Mouse (Mus musculus) layer of hippocampus, adult 18-20 months (tissue): ENCODE measurements around the gene Srd5a1. TPM values are rescaled to one million over a fixed set of nuclear protein-coding genes. Genes with fewer than 3 reads are reported as not detected.

ENCODE experiments used
- total RNA-seq, 2 experiments: library from RNA; stranded (reverse); gene quantifications; 2 replicates each; pipeline ENCODE4 v1.2.3; 2021

Srd5a1 gene
- total RNA-seq, 2 experiments from 2014 or later, result 7.2 to 8.0 TPM

Other genes starting within 250 kb of the Srd5a1 start
- 10 to 100 TPM; 85.0 to 92.9 TPM for gene Nsun2, start 77.7 kb downstream of the Srd5a1 start, total RNA-seq
- gene Tent4a, start 76.8 kb downstream of the Srd5a1 start, total RNA-seq, result 10 to 100 TPM; 51.0 to 52.1 TPM
- 100 to 1,000 TPM; 211 to 213 TPM for gene Ube2ql1, start 128.4 kb upstream of the Srd5a1 start, total RNA-seq
- 10 to 100 TPM; 56.4 to 65.3 TPM for gene Med10, start 191.0 kb upstream of the Srd5a1 start, total RNA-seq